Mouse (Mus musculus) bone marrow, adult 2 months (tissue): ENCODE results near the gene Mrm3. TPM values are rescaled to one million over a fixed set of nuclear protein-coding genes. Genes with fewer than 3 reads are reported as not detected.
A peak's percentile ranks its signal among the peaks of the same experiment; 100 is the strongest.

Source experiments
- H3K27ac ChIP-seq: fragments of 200-500 bp; 2 replicates; pipeline ENCODE4 v1.5.1; 2012; ENCODE audit warnings: low read depth, mild to moderate bottlenecking, control low read depth, inconsistent platforms, low read length; ENCODE audit not compliant: control insufficient read depth, poor library complexity, insufficient read depth
- H3K4me1 ChIP-seq: fragments of 200-500 bp; 2 replicates; pipeline ENCODE4 v1.6.1; 2011; ENCODE audit warnings: low read length; ENCODE audit not compliant: control insufficient read depth, insufficient read depth
- H3K4me3 ChIP-seq: fragments of 200-500 bp; replicated peaks from 2 replicates; pipeline ENCODE3; 2011; ENCODE audit warnings: mild to moderate bottlenecking, low read depth, low read length, control low read depth; ENCODE audit not compliant: control insufficient read depth
- CTCF ChIP-seq: fragments of 200-500 bp; IDR thresholded peaks from 2 replicates; pipeline ENCODE4 v1.5.1; 2011; ENCODE audit warnings: low read length, control low read depth; ENCODE audit not compliant: control insufficient read depth, insufficient read depth
- POLR2A ChIP-seq: fragments of 200-500 bp; IDR thresholded peaks from 2 replicates; pipeline ENCODE4 v1.6.1; 2011; ENCODE audit warnings: low read depth, mild to moderate bottlenecking, control low read depth, low read length, borderline replicate concordance; ENCODE audit not compliant: control insufficient read depth
- WGBS: fragments of 180-500 bp; shearing (Covaris S2); methylation state at CpG from one replicate; pipeline ENCODE4 v1.1.7; 2018; 5-methylcytosine and 5-hydroxymethylcytosine counted together
- polyA plus RNA-seq: library from polyadenylated mRNA; stranded (reverse); fragments of >200 nt; gene quantifications from 2 replicates; pipeline ENCODE4 v1.2.4, GENCODE M21; 2011; ENCODE audit warnings: low replicate concordance; ENCODE audit not compliant: missing spikeins, insufficient read depth, insufficient read length

The Mrm3 gene
- polyA plus RNA-seq, 1 experiment = 8.0 TPM

DNA sequence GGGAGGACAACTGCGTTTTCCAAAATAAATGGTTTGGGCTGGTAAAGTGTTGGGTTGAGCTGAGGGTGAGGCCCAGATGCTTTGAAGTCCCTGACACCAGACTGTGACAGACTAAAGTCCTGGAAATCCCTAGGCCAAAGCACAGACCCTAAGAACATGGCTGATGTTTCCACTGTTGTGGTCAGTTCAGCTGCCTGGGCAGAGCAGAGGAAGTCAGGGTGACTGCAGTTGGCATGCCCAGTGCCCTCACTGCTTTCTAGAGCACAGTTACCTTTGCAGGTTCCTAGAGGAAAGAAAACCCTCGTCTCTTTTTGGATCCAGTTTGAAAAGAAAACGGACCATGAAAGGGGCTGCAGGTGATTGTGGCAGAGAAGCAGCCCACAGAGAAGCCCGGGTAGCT lies 13.9 kb downstream of the Mrm3 start:
- TF ChIP-seq POLR2A = no peak
- no peak for TF ChIP-seq CTCF
- H3K4me3 ChIP-seq = no peak overlapping the region
- peaks cover 2% of the 10 kb centered on the region for H3K4me1 ChIP-seq
- H3K27ac ChIP-seq = no peak overlapping the region
- WGBS = 72% methylated on average over 4 of the region's 4 CpGs

DNA sequence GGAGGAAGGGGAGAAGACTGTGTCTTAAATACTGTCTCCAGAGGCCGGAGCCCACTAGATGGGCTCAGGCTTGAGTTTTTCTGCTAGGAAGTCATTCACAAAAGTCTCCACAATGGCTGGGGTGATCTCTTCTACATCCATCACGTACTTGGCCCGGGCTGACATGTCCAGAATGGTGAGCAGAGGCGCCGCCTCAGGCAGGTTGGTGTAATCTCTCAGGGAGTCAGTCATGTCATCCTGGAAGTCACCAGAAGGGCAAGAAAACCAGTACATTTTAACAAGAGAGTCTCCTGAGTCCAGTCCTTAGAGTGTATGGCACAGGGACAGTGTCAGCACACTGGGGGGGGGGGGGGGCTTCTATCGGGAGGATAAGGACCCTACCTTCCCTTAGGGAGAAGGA lies 15.0 kb downstream of the Mrm3 start:
- 82% methylated on average over 6 of the region's 6 CpGs for WGBS
- no peak for TF ChIP-seq POLR2A
- TF ChIP-seq CTCF = no peak

DNA sequence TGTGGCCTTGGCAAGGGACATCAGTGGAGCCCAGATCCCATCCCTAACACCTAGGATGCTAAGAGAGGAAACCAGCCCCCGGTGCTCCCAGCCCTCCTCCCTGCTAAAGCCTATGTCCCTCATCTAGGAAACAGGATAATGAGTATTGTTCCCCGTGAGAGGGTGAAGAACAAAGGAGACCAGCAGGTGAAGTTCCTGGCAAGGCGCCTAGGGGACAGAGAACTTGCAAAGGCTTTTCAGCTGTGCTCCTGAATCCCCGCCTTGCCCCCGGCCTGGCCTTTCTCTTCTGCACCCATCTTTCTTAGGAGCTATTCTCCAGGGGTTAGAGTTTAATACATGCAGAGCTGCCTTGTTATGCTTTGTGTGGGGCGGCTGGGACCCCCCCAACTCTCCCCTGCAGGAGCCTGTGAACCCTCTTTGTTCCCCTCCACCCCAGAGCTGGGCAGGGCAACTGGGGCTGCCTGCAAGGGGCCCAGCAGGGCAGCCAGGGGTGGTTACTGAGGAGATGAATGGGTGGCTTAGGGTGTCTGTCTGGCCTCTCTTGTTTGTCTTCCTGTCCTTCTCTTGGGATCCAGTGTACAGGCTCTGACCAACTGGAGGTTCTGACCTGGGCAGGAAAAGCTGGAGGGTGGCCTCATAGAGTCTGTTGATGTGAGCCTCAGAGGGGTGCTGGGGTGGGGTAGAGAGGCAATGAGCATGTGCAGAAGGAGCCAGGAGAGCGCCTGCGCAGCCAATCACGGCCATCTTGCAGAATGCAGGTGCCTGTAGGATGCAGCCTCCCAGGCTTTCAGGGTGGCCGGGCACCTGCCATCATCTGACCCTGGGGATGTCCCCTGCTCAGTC lies 16.9 kb downstream of the Mrm3 start:
- H3K4me1 ChIP-seq = peaks cover 2% of the 10 kb centered on the region
- H3K27ac ChIP-seq = peak overlapping the region; percentile 66
- no peak for TF ChIP-seq POLR2A
- no peak for TF ChIP-seq CTCF
- no peak overlapping the region for H3K4me3 ChIP-seq
- WGBS = 81% methylated on average over 10 of the region's 10 CpGs

More for the DNA sequence above, 15.0 kb downstream of the Mrm3 start:
- Histone ChIP-seq H3K4me3 (no peak overlapping the region), H3K27ac (no peak overlapping the region), H3K4me1 (peaks cover 2% of the 10 kb centered on the region)

DNA sequence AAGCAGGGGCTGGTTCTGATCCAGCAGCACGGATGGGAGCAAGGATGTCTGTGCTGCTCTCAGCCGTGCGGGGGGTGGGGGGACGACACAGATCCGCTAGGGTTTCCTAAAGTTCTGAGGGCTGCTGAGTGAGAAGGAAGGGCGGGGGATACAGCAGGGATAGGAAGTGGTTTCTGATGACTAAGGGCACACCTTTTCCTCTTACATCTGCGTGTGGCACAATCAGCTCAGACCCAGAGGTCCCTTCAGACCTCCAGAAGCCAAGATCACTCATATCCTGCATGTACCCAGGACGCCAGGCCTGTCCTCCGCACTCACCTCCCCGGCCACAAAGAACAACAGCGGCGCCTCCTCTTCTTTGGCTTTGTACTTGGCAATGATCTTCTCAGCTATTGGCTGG lies 17.7 kb downstream of the Mrm3 start:
- Histone ChIP-seq H3K4me3 (peak overlapping the region; percentile 13), H3K4me1 (peaks cover 2% of the 10 kb centered on the region), H3K27ac (peak overlapping the region; percentile 85)
- WGBS = 3% methylated on average over 12 of the region's 12 CpGs
- TF ChIP-seq CTCF (no peak), POLR2A (peak; percentile 51)

DNA sequence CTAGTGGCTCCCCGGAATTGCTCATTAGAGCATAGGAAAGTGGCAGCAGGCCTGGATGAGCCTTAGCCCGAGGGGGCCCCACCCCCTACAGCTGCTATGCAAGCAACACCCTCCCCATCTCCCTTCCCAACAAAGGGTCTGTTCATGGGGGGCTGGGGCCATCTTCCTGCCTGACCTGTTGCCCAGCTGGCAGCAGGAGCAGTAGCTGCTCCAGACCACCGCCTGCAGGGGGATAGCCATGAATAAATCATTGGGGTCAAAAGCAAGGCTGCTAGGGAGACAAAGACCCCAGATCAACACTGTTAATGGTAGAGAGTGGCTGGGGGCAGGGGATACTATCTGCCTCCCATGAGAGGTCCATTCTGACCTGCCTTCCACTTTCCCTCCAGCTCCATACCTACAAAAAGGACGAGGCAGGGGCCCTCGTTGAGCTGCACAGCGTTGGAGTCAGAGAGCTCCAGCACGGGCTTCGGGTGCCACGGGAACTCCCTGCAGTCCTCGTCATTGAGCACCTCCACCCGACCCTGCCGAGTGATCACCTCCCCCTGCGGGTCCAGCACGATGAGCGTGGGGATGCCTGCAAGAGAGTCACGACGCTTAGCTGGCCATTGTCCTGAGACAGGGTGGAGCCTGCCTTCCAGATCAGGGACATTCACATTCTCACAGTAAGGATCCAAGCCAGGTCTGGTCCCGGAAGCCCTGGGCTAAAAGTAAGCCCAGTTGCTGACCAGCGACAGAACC lies 19.3 kb downstream of the Mrm3 start:
- H3K27ac ChIP-seq = peak overlapping the region; percentile 85
- TF ChIP-seq CTCF (no peak), POLR2A (no peak)
- peaks cover 4% of the 10 kb centered on the region for H3K4me1 ChIP-seq
- H3K4me3 ChIP-seq = no peak overlapping the region
- WGBS = 83% methylated on average over 19 of the region's 19 CpGs

DNA sequence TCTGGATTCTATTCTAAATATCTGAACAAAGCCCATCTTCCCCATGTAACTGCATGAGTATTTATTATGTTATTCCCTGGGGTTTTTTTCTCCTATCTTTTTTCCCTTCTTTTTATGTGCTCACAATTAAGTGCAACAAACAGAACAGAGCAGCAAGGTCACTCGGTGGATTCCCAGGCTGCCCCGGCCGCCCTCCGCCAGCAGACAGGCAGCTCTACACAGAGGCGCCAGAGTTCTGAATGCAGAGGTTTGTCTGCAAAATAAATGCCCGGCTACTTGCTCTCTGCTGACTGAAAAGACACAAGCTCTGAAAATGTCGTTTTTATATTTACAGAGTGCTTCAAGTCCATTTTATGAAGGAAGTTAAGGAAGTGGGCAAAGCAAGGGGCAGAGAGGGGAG lies 24.0 kb downstream of the Mrm3 start:
- 57% methylated on average over 7 of the region's 7 CpGs for WGBS
- H3K4me3 ChIP-seq = no peak overlapping the region
- H3K4me1 ChIP-seq = peaks cover 1% of the 10 kb centered on the region; the same call in 1 of the 2 replicates
- TF ChIP-seq POLR2A (no peak), CTCF (no peak)
- H3K27ac ChIP-seq = peak overlapping the region; percentile 61

DNA sequence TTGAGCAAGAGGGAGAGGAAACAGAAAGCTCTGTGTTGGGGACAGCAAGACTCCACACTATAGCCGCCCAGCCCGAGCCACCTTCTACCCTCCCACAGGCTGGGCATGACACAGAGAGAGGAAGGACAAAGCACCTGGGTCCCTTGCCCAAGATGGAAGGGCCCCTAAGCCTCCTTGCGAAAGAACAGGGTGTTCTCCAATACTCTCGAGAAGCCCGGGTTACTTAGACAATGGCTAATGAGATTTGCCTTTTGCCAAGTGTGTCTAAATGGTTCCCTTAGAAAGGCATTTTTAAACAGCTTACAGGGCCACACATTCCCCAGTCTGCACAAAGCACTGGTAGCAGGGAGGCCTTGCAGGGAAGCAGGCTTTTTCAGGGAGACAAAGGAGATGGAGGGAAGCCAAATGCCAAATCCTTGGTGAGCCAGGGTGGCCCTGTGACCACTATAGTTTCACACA lies 24.5 kb downstream of the Mrm3 start:
- Histone ChIP-seq H3K4me1 (peaks cover 1% of the 10 kb centered on the region; the same call in 1 of the 2 replicates), H3K27ac (peak overlapping the region; percentile 61), H3K4me3 (no peak overlapping the region)
- WGBS = 33% methylated on average over 5 of the region's 5 CpGs
- no peak for TF ChIP-seq CTCF
- no peak for TF ChIP-seq POLR2A

DNA sequence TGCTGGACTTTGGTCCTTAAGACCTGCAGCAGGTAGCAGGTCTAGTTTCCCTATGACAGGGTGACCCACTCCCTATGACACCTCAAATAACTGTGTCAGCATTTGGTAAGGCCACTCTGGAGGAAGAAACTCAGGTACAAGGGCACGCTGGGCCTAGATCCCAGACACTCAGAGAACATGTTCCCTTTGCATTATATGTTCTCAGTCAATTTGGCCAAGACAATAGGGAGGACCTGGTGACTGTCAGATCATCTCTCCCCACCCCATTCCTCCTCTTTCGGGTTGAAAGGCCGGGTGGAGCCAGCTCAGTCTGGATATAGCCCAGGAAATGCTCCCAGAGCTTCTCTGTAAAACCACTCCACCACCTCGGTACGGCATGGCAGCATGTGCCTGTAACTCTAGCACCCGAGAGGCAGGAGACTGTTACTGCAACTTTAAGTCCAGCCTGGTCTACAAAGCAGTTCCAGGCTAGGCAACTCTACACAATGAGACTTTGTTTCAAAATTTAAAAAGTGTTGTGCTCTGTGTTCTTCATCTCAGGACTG lies 25.1 kb downstream of the Mrm3 start:
- WGBS = 70% methylated on average over 6 of the region's 6 CpGs
- Histone ChIP-seq H3K4me3 (no peak overlapping the region), H3K4me1 (peaks cover 1% of the 10 kb centered on the region; the same call in 1 of the 2 replicates), H3K27ac (peak overlapping the region; percentile 61)
- TF ChIP-seq POLR2A (no peak), CTCF (no peak)
